Mouse (Mus musculus) hindbrain, embryonic 11.5 days (tissue): Measurements from ENCODE around the gene Mdm2. TPM values are rescaled to one million over a fixed set of nuclear protein-coding genes. Genes with fewer than 3 reads are reported as not detected.

Experiments used
- ATAC-seq: fragments of 200-750 bp; cut with Nextera tagmentation; 2 replicates; pipeline ENCODE4 v1.8.0; 2017; ENCODE audit warnings: mild to moderate bottlenecking, moderate TSS enrichment, moderate library complexity; ENCODE audit not compliant: low FRiP score
- DNase-seq: peaks from one replicate; pipeline ENCODE4 v3.0.0-alpha.2; 2015; ENCODE audit warnings: low spot score
- H3K27ac ChIP-seq: fragments of 300-500 bp; sonication (generic); 2 replicates; pipeline ENCODE4 v1.5.1; 2014; ENCODE audit warnings: mild to moderate bottlenecking, low read depth, low read length
- H3K27me3 ChIP-seq: fragments of 300-500 bp; sonication (generic); 2 replicates; pipeline ENCODE4 v1.6.1; 2014; ENCODE audit warnings: mild to moderate bottlenecking, low read length, moderate library complexity, mixed read lengths; ENCODE audit not compliant: control insufficient read depth, insufficient read depth
- H3K36me3 ChIP-seq: fragments of 300-500 bp; sonication (generic); 2 replicates; pipeline ENCODE4 v1.6.1; 2014; ENCODE audit warnings: mild to moderate bottlenecking, low read length, moderate library complexity, mixed read lengths; ENCODE audit not compliant: control insufficient read depth, insufficient read depth
- H3K4me1 ChIP-seq: fragments of 300-500 bp; sonication (generic); replicated peaks from 2 replicates; pipeline ENCODE4 v1.6.1; 2014; ENCODE audit warnings: low read length, mixed read lengths; ENCODE audit not compliant: control insufficient read depth, insufficient read depth
- H3K4me2 ChIP-seq: fragments of 300-500 bp; sonication (generic); replicated peaks from 2 replicates; pipeline ENCODE4 v1.6.1; 2014; ENCODE audit warnings: mild to moderate bottlenecking, low read depth, low read length
- H3K4me3 ChIP-seq: fragments of 300-500 bp; sonication (generic); 2 replicates; pipeline ENCODE4 v1.5.1; 2014; ENCODE audit warnings: low read depth, low read length
- H3K9ac ChIP-seq: fragments of 300-500 bp; sonication (generic); 2 replicates; pipeline ENCODE4 v1.6.1; 2014; ENCODE audit warnings: low read depth, low read length
- H3K9me3 ChIP-seq: fragments of 300-500 bp; sonication (generic); 2 replicates; pipeline ENCODE4 v1.6.1; 2016; ENCODE audit warnings: low read length; ENCODE audit not compliant: control insufficient read depth
- WGBS: fragments of 180-500 bp; shearing (Covaris S2); extraction: QIAGEN DNeasy Blood & Tissue Kit; methylation state at CpG from one replicate; pipeline ENCODE4 v1.1.7; 2014; 5-methylcytosine and 5-hydroxymethylcytosine counted together
- polyA plus RNA-seq: library from polyadenylated mRNA; unstranded; fragments of >200 nt; fragmentation: Nextera tagmentation; extraction: Ambion mirVana; gene quantifications from 2 replicates; pipeline ENCODE4 v1.2.1, GENCODE M21; 2014

Gene Mdm2
- polyA plus RNA-seq, 1 experiment from 2014 or later, result 87.8 TPM

- H3K4me1 ChIP-seq, result 0 out of 2 replicates have a peak, but pooled peaks cover 3% of the 10 kb centered on the region
- WGBS, result 92% methylated on average over 8 of the region's 8 CpGs
- no peak overlapping the region for H3K9ac ChIP-seq
- no peaks in the 10 kb centered on the region for H3K36me3 ChIP-seq
- ATAC-seq (no peak), DNase-seq (no peak)
- H3K27me3 ChIP-seq, result no peaks in the 10 kb centered on the region
- H3K4me3 ChIP-seq, result no peak overlapping the region
- no peak overlapping the region for H3K4me2 ChIP-seq
- H3K27ac ChIP-seq, result no peak overlapping the region
- H3K9me3 ChIP-seq, result no peaks in the 10 kb centered on the region
These were observed 2.9 kb upstream of the Mdm2 start for GRCm38 (mm10) chr10:117713466-117713865.

- Histone ChIP-seq H3K4me2 (no peak overlapping the region), H3K27ac (no peak overlapping the region), H3K9me3 (no peaks in the 10 kb centered on the region), H3K36me3 (no peaks in the 10 kb centered on the region), H3K4me1 (0 out of 2 replicates have a peak, but pooled peaks cover 3% of the 10 kb centered on the region), H3K4me3 (no peak overlapping the region), H3K9ac (no peak overlapping the region), H3K27me3 (no peaks in the 10 kb centered on the region)
- DNase-seq (no peak), ATAC-seq (no peak)
- WGBS, result 91% methylated on average over 9 of the region's 9 CpGs
These were observed 2.3 kb upstream of the Mdm2 start for GRCm38 (mm10) chr10:117712871-117713270.

- 0 out of 2 replicates have a peak, but pooled peaks cover 3% of the 10 kb centered on the region for H3K4me1 ChIP-seq
- no peak overlapping the region for H3K4me2 ChIP-seq
- ATAC-seq (no peak), DNase-seq (no peak)
- H3K27me3 ChIP-seq, result no peaks in the 10 kb centered on the region
- WGBS, result 87% methylated on average over 9 of the region's 9 CpGs
- H3K36me3 ChIP-seq, result no peaks in the 10 kb centered on the region
- H3K4me3 ChIP-seq, result no peak overlapping the region
- no peak overlapping the region for H3K27ac ChIP-seq
- no peak overlapping the region for H3K9ac ChIP-seq
- H3K9me3 ChIP-seq, result no peaks in the 10 kb centered on the region
These were observed 1.7 kb upstream of the Mdm2 start for GRCm38 (mm10) chr10:117712191-117712754.

GRCm38 (mm10) chr10:117711408-117711807 is 850 bp upstream of the Mdm2 start:
- Histone ChIP-seq H3K27ac (no peak overlapping the region), H3K9ac (peak overlapping the region; percentile 99), H3K4me3 (peak overlapping the region; percentile 89; the same call in 1 of the 2 replicates), H3K4me2 (peak overlapping the region; percentile 55), H3K4me1 (0 out of 2 replicates have a peak, but pooled peaks cover 6% of the 10 kb centered on the region), H3K36me3 (no peaks in the 10 kb centered on the region), H3K27me3 (no peaks in the 10 kb centered on the region), H3K9me3 (no peaks in the 10 kb centered on the region)
- 70% methylated on average over 5 of the region's 5 CpGs for WGBS
- DNase-seq (no peak), ATAC-seq (no peak)

DNA sequence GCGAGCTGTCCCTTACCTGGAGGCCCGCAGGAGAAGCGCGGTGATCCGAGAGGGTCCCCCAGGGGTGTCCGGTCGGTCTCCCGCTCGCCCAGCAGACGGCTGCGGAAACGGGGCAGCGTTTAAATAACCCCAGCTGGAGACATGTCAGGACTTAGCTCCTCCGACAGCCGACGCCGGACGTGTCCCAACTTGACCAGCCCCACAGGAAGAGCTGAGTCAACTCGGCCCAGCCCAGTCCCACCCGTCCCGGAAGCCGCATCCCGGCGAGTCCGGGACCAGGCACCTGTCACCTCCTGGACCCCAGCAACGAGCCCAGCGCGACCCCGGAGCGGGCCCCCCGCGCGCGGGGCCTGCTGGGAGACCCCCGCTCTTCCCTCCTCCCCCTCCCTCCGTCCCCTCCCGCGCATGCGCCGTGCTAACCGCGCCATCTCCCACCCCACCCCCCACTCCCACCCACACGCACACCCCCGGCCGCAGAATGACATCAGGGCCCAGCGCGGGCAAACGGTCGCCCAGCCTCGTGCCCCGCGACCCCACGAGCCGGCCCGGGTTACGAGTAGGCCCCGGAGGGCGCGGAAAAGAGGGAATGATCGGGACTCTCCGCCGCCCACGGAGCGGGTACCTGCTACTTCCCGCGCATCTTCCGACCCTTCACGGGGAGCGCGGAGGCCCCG is 491 bp downstream of the Mdm2 start:
- H3K27me3 ChIP-seq, result no peaks in the 10 kb centered on the region
- WGBS, result under 1% methylated on average over 42 of the region's 71 CpGs
- no peaks in the 10 kb centered on the region; the same call in 1 of the 2 replicates for H3K36me3 ChIP-seq
- peak overlapping the region; percentile 72 for H3K4me2 ChIP-seq
- peak overlapping the region; percentile 99 for H3K9ac ChIP-seq
- H3K27ac ChIP-seq, result peak overlapping the region; percentile 98
- H3K4me3 ChIP-seq, result peak overlapping the region; percentile 89
- H3K4me1 ChIP-seq, result 0 out of 2 replicates have a peak, but pooled peaks cover 6% of the 10 kb centered on the region
- peak; percentile 84 for ATAC-seq
- H3K9me3 ChIP-seq, result no peaks in the 10 kb centered on the region
- DNase-seq, result peak; percentile 91

GRCm38 (mm10) chr10:117709326-117709830 is 1.2 kb downstream of the Mdm2 start:
- peaks cover 2% of the 10 kb centered on the region; the same call in 1 of the 2 replicates for H3K36me3 ChIP-seq
- no peaks in the 10 kb centered on the region for H3K27me3 ChIP-seq
- DNase-seq (no peak), ATAC-seq (no peak)
- peak overlapping the region; percentile 99 for H3K9ac ChIP-seq
- H3K27ac ChIP-seq, result no peak overlapping the region
- H3K4me1 ChIP-seq, result 0 out of 2 replicates have a peak, but pooled peaks cover 6% of the 10 kb centered on the region
- no peaks in the 10 kb centered on the region for H3K9me3 ChIP-seq
- 56% methylated on average over 12 of the region's 12 CpGs for WGBS
- H3K4me2 ChIP-seq, result peak overlapping the region; percentile 72
- peak overlapping the region; percentile 89 for H3K4me3 ChIP-seq

DNA sequence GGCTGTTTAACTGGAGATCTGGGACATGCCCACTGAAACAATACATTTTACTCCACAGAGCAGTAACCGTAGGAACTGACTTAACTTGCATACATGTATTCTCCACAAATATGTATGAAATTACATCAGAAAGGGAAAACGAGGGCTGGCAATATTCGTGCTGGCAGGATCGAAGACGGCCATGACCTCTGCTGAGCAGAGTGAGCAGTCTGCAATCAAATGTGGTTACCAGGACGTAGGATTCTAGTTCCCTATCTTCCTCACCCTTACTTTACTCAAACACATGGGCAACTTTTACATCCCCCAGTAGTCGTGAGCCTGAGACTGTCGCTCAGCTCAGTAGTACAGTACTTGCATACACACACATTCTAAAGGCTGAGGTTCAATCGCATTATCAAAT is 1.7 kb downstream of the Mdm2 start:
- ATAC-seq (no peak), DNase-seq (no peak)
- Histone ChIP-seq H3K4me2 (peak overlapping the region; percentile 72; the same call in 1 of the 2 replicates), H3K9me3 (no peaks in the 10 kb centered on the region), H3K36me3 (peaks cover 2% of the 10 kb centered on the region; the same call in 1 of the 2 replicates), H3K27ac (no peak overlapping the region), H3K27me3 (no peaks in the 10 kb centered on the region), H3K4me1 (0 out of 2 replicates have a peak, but pooled peaks cover 6% of the 10 kb centered on the region), H3K4me3 (no peak overlapping the region), H3K9ac (no peak overlapping the region)
- 92% methylated on average over 9 of the region's 9 CpGs for WGBS

GRCm38 (mm10) chr10:117708376-117708775 is 2.2 kb downstream of the Mdm2 start:
- no peak overlapping the region for H3K4me3 ChIP-seq
- no peak for ATAC-seq
- no peak overlapping the region for H3K9ac ChIP-seq
- H3K4me2 ChIP-seq, result no peak overlapping the region
- H3K36me3 ChIP-seq, result peaks cover 2% of the 10 kb centered on the region; the same call in 1 of the 2 replicates
- H3K27ac ChIP-seq, result no peak overlapping the region
- no peak for DNase-seq
- 0 out of 2 replicates have a peak, but pooled peaks cover 6% of the 10 kb centered on the region for H3K4me1 ChIP-seq
- no peaks in the 10 kb centered on the region for H3K27me3 ChIP-seq
- 96% methylated on average over 2 of the region's 2 CpGs for WGBS
- no peaks in the 10 kb centered on the region for H3K9me3 ChIP-seq
